Mouse (Mus musculus): ENCODE data around the gene Exosc1. TPM values are rescaled to one million over a fixed set of nuclear protein-coding genes. Genes with fewer than 3 reads are reported as not detected.

Gene Exosc1
- 80.7 TPM for polyA plus RNA-seq (2017; shearing (Covaris generic))

DNA sequence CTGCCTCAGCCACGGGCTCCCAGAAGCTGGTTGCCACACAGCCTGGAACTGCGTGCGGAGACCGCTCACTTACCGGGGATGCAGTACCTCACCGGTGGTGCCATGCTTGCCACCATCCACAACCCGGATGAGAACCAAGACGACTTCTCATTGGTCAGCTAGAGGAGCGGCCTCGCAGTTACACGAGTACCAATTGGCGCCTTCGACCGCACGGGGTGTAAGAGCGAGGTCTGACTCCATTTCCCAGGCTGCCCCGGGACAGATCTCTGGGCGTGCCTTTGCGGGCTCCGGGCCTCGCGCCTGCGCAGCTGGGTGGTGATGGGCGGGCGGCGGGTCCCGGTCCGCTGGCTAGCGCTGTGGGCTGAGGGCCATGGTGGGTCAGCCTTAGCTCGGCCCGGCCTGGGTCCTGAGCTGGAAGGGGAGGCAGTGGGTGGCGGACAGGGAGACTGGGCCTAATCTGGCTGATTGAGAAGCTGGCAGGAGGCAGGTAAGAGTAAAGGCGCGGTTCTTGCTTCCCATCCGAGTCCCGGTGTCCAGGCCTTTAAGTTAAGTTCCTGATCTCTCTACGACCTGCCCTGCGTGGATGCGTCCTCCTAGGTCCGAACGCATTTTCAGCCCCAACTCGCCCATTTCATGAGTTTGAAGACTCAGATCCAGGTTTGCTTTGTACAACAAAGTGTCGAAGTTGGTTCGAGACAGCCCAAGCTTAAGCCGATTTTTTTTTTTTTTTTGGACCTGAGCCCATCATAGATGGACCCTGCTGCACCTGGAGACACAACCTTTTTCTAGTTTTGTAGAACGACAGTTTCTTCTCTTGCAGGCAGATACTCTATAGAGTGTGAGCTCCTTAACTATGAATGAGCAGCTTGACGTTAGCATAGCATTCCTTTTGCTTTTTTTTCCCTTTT lies at the start of gene Exosc1, which contains the start of gene Zdhhc16:
TSS of gene Exosc1 (minus strand) at position 245 of the 908 bp plus-strand sequence.
TSS of gene Zdhhc16 (plus strand) at position 302 of the 908 bp plus-strand sequence.

DNA sequence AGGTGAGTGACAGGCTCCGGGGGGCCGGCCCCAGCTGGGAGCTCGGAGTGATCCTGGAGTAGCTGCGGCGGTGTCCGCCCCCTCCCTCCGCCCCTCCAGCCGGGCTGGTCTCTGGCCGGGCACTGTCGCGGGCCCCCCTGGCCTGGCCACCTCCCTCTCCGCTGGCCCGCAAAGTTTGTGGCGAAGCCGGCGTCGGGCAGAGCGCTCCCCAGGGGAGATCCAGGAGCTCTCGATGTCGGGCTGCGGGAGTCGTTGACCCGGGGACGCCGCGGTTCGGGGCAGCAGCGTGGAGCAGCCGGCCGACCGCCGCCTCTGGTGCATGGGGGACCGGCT lies 48.3 kb upstream of the Exosc1 start, which contains the start of gene Ubtd1:
TSS of gene Ubtd1 (plus strand) at position 169 of the 333 bp plus-strand sequence.

DNA sequence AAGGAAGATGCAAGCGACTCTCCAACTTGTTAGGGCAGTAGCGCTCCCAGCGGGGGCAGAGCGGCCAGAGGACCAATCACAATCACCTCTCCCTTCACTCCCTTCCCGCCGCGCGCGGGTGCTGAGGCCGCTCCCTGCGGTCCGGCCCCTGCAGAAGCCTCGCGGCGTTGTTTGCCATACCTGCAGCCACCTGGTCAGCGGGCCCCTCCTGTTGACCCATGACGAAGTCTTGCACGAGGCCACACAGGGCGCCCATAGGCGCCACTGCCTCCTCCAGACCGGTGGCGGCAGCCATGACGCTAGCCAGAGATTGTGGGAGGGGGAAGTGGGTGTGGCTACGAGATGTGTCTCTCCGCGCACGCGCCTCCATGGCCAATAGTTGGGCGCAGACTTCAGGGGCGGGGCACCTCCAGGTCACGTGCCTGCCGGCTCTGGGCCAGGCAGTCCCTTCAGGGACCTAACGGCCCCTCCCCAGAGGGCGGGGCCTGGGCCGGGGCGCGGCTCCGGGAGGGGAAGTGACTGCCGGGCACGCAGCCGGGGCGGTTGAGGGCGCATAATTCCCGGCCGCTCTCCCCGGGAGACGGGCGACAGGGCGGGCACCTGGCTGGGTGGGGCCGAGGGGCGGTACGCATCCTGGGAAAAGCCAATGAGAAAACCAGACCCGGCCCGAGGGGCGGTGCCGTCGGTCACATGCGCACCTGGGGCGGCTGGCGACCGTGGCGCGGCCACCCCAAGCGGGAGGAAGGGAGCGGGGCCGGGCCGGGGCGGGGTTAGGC lies 47.8 kb upstream of the Exosc1 start, which contains the start of gene Mms19:
TSS of gene Mms19 (minus strand) at position 339 of the 776 bp plus-strand sequence.

DNA sequence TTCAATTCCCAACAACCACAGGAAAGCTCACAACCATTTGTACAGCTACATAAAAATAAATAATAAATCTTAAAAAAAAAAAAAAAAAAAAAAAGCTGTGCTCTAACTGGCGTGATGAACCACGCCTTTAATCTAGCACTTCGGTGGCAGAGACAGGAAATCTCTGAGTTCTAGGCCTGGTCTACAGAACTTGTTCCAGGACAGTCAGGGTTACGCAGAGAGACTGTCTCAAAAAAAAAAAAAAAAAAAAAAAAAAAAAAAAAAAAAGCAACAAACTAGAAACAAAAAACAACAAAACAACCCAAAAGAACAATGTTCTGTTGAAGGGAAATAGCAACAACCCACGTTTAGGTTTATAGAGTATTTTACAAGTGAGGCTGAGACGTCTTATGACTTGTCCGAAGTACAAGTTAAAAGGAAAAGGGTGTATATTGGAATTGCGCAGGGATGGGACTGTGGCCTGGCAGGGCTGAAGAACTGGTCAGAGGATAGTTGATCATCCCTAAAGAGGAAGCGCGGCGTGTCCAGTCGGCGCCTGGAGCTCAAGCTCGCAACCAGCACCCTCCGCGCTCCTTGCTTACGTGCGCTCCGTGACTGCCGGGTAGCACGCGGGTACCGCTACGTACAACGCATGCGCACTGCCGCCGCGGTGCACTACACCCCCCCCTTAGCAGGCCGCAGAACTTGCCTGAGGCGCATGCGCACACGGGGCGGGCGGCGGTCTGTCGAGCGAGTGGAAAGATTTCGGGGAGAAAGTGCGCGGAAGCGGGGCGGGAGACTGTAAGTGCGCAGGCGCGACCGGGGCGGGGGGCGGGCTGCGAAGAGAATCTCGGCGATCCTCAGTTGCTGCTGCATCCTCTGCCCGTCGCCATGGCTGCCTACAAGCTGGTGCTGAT lies 21.8 kb downstream of the Exosc1 start, which contains the start of gene Pgam1:
TSS of gene Pgam1 (plus strand) at position 746 of the 896 bp plus-strand sequence.

DNA sequence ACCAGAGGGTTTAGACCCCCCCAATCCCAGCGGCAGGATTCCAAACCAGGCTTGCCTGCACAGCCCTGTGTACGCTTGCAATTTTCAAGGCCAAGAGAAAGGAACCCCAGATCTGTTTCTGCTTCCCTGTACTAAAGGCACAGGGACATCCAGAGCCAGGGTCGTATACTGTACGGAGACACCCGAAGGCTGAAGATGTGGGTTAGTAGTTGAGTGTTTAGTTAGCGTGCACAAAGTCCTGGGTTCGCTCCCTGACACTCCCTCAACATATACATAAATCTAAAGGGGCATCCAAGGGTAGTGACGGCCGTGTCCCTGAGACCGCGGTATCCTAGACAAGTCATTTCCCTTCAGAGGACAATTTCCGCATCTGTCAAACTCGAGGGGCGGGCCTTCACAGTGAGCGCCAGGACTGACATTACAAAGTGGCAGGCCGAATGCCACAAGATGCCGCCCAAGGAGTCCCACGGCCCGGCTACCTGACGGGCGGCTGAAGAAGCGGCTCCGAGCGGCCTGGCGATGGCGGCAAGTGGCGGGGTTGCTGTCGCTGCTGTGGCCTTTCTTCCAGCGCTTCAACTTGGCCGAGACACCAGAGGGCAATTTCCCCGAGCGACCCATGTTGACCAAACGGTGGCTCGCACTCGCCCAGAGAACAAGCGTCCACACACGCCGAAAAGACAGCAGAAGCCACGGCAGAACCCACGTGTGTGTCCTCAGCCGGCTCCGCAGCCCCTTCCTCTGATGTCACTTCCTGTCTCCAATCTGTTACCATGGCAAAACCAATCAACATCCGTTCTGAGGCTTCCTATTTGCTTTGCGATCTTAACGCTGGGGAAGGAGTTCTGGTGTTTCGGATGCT lies 37.5 kb downstream of the Exosc1 start, which contains the start of gene Rrp12:
TSS of gene Rrp12 (minus strand) at position 714 of the 859 bp plus-strand sequence.

Other genes starting within 250 kb of the Exosc1 start
- gene Slit1, start 189.8 kb downstream of the Exosc1 start, polyA plus RNA-seq (2017; shearing (Covaris generic)) = 0.17 TPM
- 3.1 TPM for gene Arhgap19, start 131.4 kb downstream of the Exosc1 start, polyA plus RNA-seq (2017; shearing (Covaris generic))
- 4.5 TPM for gene Frat1, start 103.5 kb downstream of the Exosc1 start, polyA plus RNA-seq (2017; shearing (Covaris generic))
- 26.2 TPM for gene Frat2, start 85.3 kb downstream of the Exosc1 start, polyA plus RNA-seq (2017; shearing (Covaris generic))
- gene Rrp12, start 37.2 kb downstream of the Exosc1 start, polyA plus RNA-seq (2017; shearing (Covaris generic)) = 20.9 TPM
- gene Pgam1, start 21.5 kb downstream of the Exosc1 start, polyA plus RNA-seq (2017; shearing (Covaris generic)) = 114 TPM
- 68.7 TPM for gene Zdhhc16, start 57 bp upstream of the Exosc1 start, polyA plus RNA-seq (2017; shearing (Covaris generic))
- 68.6 TPM for gene Mms19, start 47.7 kb upstream of the Exosc1 start, polyA plus RNA-seq (2017; shearing (Covaris generic))
- gene Ubtd1, start 48.3 kb upstream of the Exosc1 start, polyA plus RNA-seq (2017; shearing (Covaris generic)) = 8.2 TPM
- gene Ankrd2, start 102.6 kb upstream of the Exosc1 start, polyA plus RNA-seq (2017; shearing (Covaris generic)) = not detected
- not detected for gene Hoga1, start 112.2 kb upstream of the Exosc1 start, polyA plus RNA-seq (2017; shearing (Covaris generic))
- gene 4933411K16Rik, start 118.8 kb upstream of the Exosc1 start, polyA plus RNA-seq (2017; shearing (Covaris generic)) = not detected
- gene Morn4, start 152.9 kb upstream of the Exosc1 start, polyA plus RNA-seq (2017; shearing (Covaris generic)) = 0.26 TPM
- gene Pi4k2a, start 157.0 kb upstream of the Exosc1 start, polyA plus RNA-seq (2017; shearing (Covaris generic)) = 43.0 TPM
- gene Avpi1, start 195.6 kb upstream of the Exosc1 start, polyA plus RNA-seq (2017; shearing (Covaris generic)) = 5.3 TPM
- 41.6 TPM for gene Marveld1, start 214.0 kb upstream of the Exosc1 start, polyA plus RNA-seq (2017; shearing (Covaris generic))
- gene Zfyve27, start 230.5 kb upstream of the Exosc1 start, polyA plus RNA-seq (2017; shearing (Covaris generic)) = 61.9 TPM